Mouse (Mus musculus) CH12.LX (cell line): Measurements from ENCODE around the gene Prkca. TPM values are rescaled to one million over a fixed set of nuclear protein-coding genes. Genes with fewer than 3 reads are reported as not detected.
A peak's percentile ranks its signal among the peaks of the same experiment; 100 is the strongest.

Experiments used
- DNase-seq: peaks from one replicate; pipeline ENCODE4 v3.0.0-alpha.2; 2013; ENCODE audit errors: extremely low read depth
- H3K27ac ChIP-seq: 2 replicates; pipeline ENCODE4 v1.5.1; 2012; ENCODE audit warnings: low read depth, mild to moderate bottlenecking, control low read depth, moderate library complexity; ENCODE audit not compliant: insufficient read depth
- H3K27me3 ChIP-seq: replicated peaks from 2 replicates; pipeline ENCODE3; 2012; ENCODE audit warnings: inconsistent platforms
- H3K36me3 ChIP-seq, 2 experiments: replicated peaks in 1 of 2; 2 replicates each; pipeline versions ENCODE3 to v1.6.1; 2012; ENCODE audit warnings: inconsistent platforms in 1 of 2, low read length in 1 of 2, mild to moderate bottlenecking in 1 of 2, mixed read lengths in 1 of 2, moderate library complexity in 1 of 2; ENCODE audit not compliant: control insufficient read depth in 1 of 2, insufficient read depth in 1 of 2
- H3K4me1 ChIP-seq, 2 experiments: 2 replicates each; pipeline ENCODE4 v1.6.1; 2012; ENCODE audit warnings: inconsistent platforms in 1 of 2, moderate library complexity in 1 of 2; ENCODE audit not compliant: insufficient read depth in 2 of 2, control insufficient read depth in 1 of 2
- H3K4me2 ChIP-seq: 2 replicates; pipeline ENCODE4 v1.6.1; 2012; ENCODE audit warnings: low read depth, mild to moderate bottlenecking, control low read depth; ENCODE audit not compliant: poor library complexity, insufficient read depth, severe bottlenecking
- H3K4me3 ChIP-seq, 3 experiments: fragments of 150-350 bp in 1 of 3; sonication (generic) in 1 of 3; replicated peaks in 1 of 3; 2 replicates each; pipeline versions ENCODE3 to v1.5.1; 2011 to 2012; ENCODE audit warnings: low read depth in 2 of 3, low read length in 2 of 3, mild to moderate bottlenecking in 2 of 3, moderate library complexity in 2 of 3, control low read depth in 1 of 3, improper control_type of control experiment in 1 of 3, inconsistent platforms in 1 of 3, mixed read lengths in 1 of 3; ENCODE audit not compliant: poor library complexity in 1 of 3
- H3K79me2 ChIP-seq: replicated peaks from 2 replicates; pipeline ENCODE4 v1.6.1; 2012; ENCODE audit warnings: mild to moderate bottlenecking, moderate library complexity; ENCODE audit not compliant: control insufficient read depth, poor library complexity, insufficient read depth, severe bottlenecking; ENCODE audit errors: extremely low read depth
- H3K9ac ChIP-seq: 2 replicates; pipeline ENCODE4 v1.6.1; 2012; ENCODE audit warnings: low read depth, mild to moderate bottlenecking, control low read depth, moderate library complexity; ENCODE audit not compliant: insufficient read depth
- H3K9me3 ChIP-seq: replicated peaks from 2 replicates; pipeline ENCODE3; 2012; ENCODE audit warnings: low read length, inconsistent platforms, mixed read lengths
- BHLHE40 ChIP-seq: IDR thresholded peaks from 2 replicates; pipeline ENCODE4 v1.6.1; 2011; ENCODE audit warnings: mild to moderate bottlenecking, low read depth, low read length, improper control_type of control experiment
- EP300 ChIP-seq: IDR thresholded peaks from 2 replicates; pipeline ENCODE4 v1.6.1; 2011; ENCODE audit warnings: low read length, improper control_type of control experiment
- HCFC1 ChIP-seq: IDR thresholded peaks from 2 replicates; pipeline ENCODE4 v1.6.1; 2012; ENCODE audit warnings: low read depth, mild to moderate bottlenecking, inconsistent platforms, low read length, improper control_type of control experiment
- IRF4 ChIP-seq: IDR thresholded peaks from 2 replicates; pipeline ENCODE4 v1.6.1; 2014; ENCODE audit warnings: low read depth, mild to moderate bottlenecking, inconsistent platforms, low read length, improper control_type of control experiment
- JUND ChIP-seq: conservative IDR thresholded peaks from 2 replicates; pipeline ENCODE4 v1.6.1; 2011; ENCODE audit warnings: low read depth, low read length, improper control_type of control experiment
- MAFK ChIP-seq: IDR thresholded peaks from 2 replicates; pipeline ENCODE4 v1.6.1; 2011; ENCODE audit warnings: low read length, improper control_type of control experiment; ENCODE audit not compliant: insufficient replicate concordance
- MXI1 ChIP-seq: IDR thresholded peaks from 2 replicates; pipeline ENCODE4 v1.6.1; 2011; ENCODE audit warnings: mild to moderate bottlenecking, low read depth, low read length, improper control_type of control experiment
- MYC ChIP-seq: IDR thresholded peaks from 2 replicates; pipeline ENCODE4 v1.6.1; 2011; ENCODE audit warnings: low read depth, mild to moderate bottlenecking, improper control_type of control experiment, low read length
- NRF1 ChIP-seq: IDR thresholded peaks from 2 replicates; pipeline ENCODE4 v1.6.1; 2014; ENCODE audit warnings: low read depth, mild to moderate bottlenecking, inconsistent platforms, low read length, improper control_type of control experiment, moderate library complexity
- POLR2A ChIP-seq: IDR thresholded peaks from 2 replicates; pipeline ENCODE4 v1.6.1; 2011; ENCODE audit warnings: low read depth, mild to moderate bottlenecking, improper control_type of control experiment, low read length
- POLR2AphosphoS2 ChIP-seq: IDR thresholded peaks from 2 replicates; pipeline ENCODE4 v1.6.1; 2011; ENCODE audit warnings: low read depth, low read length, improper control_type of control experiment
- RCOR1 ChIP-seq: conservative IDR thresholded peaks from 2 replicates; pipeline ENCODE4 v1.6.1; 2012; ENCODE audit warnings: low read depth, mild to moderate bottlenecking, inconsistent platforms, low read length, improper control_type of control experiment
- SMC3 ChIP-seq: IDR thresholded peaks from 2 replicates; pipeline ENCODE4 v1.6.1; 2011; ENCODE audit warnings: low read depth, low read length, improper control_type of control experiment
- TCF12 ChIP-seq: IDR thresholded peaks from 2 replicates; pipeline ENCODE4 v1.6.1; 2014; ENCODE audit warnings: low read depth, mild to moderate bottlenecking, inconsistent platforms, low read length, improper control_type of control experiment
- USF1 ChIP-seq: IDR thresholded peaks from 2 replicates; pipeline ENCODE4 v1.6.1; 2014; ENCODE audit warnings: low read depth, mild to moderate bottlenecking, inconsistent platforms, low read length, improper control_type of control experiment
- ZC3H11A ChIP-seq: IDR thresholded peaks from 2 replicates; pipeline ENCODE4 v1.6.1; 2012; ENCODE audit warnings: low read depth, mild to moderate bottlenecking, inconsistent platforms, low read length, improper control_type of control experiment
- dilution Hi-C: fragments of 300-500 bp; cut with MboI; formaldehyde crosslinking; loops from 2 replicates; pipeline ENCODE4 v1.14.3; 2020; ENCODE audit warnings: low sequenced_read_pairs; ENCODE audit not compliant: extremely low pct_unique_long_range_greater_than_20kb, extremely low pct_ligation_motif_present
- in situ Hi-C: fragments of 300-500 bp; cut with MboI; formaldehyde crosslinking; loops from 3 replicates; pipeline ENCODE4 v1.14.3; 2019; ENCODE audit warnings: low sequenced_read_pairs, low pct_ligation_motif_present, low pct_unique_long_range_greater_than_20kb, mixed read lengths
- polyA plus RNA-seq: library from polyadenylated mRNA; unstranded; fragments of >175 nt; gene quantifications from 2 replicates; pipeline ENCODE4 v1.2.1, GENCODE M21; 2012; ENCODE audit warnings: low read depth; ENCODE audit not compliant: insufficient read length
- total RNA-seq, 2 experiments: library from RNA; depleted of rRNA; stranded (reverse); fragments of 300-350 nt in 1 of 2; fragments of >200 nt in 1 of 2; gene quantifications; 2 replicates each; pipeline ENCODE4 v1.2.3; 2012 to 2014

The Prkca gene
- total and polyA plus RNA-seq, 3 experiments = 40.0 to 107 (median 43.7) TPM

GRCm38 (mm10) chr11:107898698-107899097 is 445.0 kb downstream of the Prkca start:
- Histone ChIP-seq H3K27me3 (peaks cover 3% of the 10 kb centered on the region), H3K4me2 (no peak overlapping the region), H3K4me1 (peaks cover 0 to 8% of the 10 kb centered on the region in 2 experiments; a peak in 1 of 4 replicates), H3K9me3 (peaks cover 2% of the 10 kb centered on the region), H3K79me2 (no peaks in the 10 kb centered on the region), H3K36me3 (no peaks in the 10 kb centered on the region), H3K4me3 (no peak overlapping the region), H3K9ac (no peak overlapping the region), H3K27ac (no peak overlapping the region)
- no peak for DNase-seq
- in situ Hi-C loops (no loop called here), dilution Hi-C loops (no loop called here)
- TF ChIP-seq TCF12 (no peak), POLR2AphosphoS2 (no peak), BHLHE40 (peak; percentile 67; the same call in 1 of the 2 replicates), NRF1 (no peak), POLR2A (no peak), RCOR1 (no peak), IRF4 (0 out of 2 replicates have a peak, but pooled peaks have one; percentile 8), HCFC1 (no peak), EP300 (0 out of 2 replicates have a peak, but pooled peaks have one; percentile 10), JUND (no peak), USF1 (no peak), SMC3 (no peak), MXI1 (no peak), ZC3H11A (no peak), MYC (0 out of 2 replicates have a peak, but pooled peaks have one; percentile 51)

GRCm38 (mm10) chr11:107895635-107896034 is 448.1 kb downstream of the Prkca start:
- Histone ChIP-seq H3K4me2 (no peak overlapping the region), H3K4me3 (no peak overlapping the region), H3K36me3 (no peaks in the 10 kb centered on the region), H3K9ac (no peak overlapping the region), H3K9me3 (peaks cover 4% of the 10 kb centered on the region), H3K4me1 (peaks cover 3 to 6% of the 10 kb centered on the region in 2 experiments; a peak in 2 of 4 replicates), H3K27me3 (peaks cover 3% of the 10 kb centered on the region), H3K27ac (no peak overlapping the region), H3K79me2 (no peaks in the 10 kb centered on the region)
- in situ Hi-C loops = no loop called here
- DNase-seq = no peak
- dilution Hi-C loops = no loop called here
- TF ChIP-seq MAFK = no peak
